Mouse (Mus musculus) heart, postnatal 0 days (tissue): ENCODE measurements around the gene Csf1. TPM values are rescaled to one million over a fixed set of nuclear protein-coding genes. Genes with fewer than 3 reads are reported as not detected.

ENCODE experiments used
- ATAC-seq: fragments of 200-750 bp; cut with Nextera tagmentation; 2 replicates; pipeline ENCODE4 v1.8.0; 2017; ENCODE audit warnings: low read depth, moderate number of reproducible peaks, moderate library complexity; ENCODE audit not compliant: insufficient read depth
- DNase-seq: peaks from one replicate; pipeline ENCODE4 v3.0.0-alpha.2; 2016; ENCODE audit warnings: low spot score
- H3K27ac ChIP-seq: fragments of 300-500 bp; sonication (generic); 2 replicates; pipeline ENCODE4 v1.5.1; 2014; ENCODE audit warnings: low read depth, mild to moderate bottlenecking
- H3K27me3 ChIP-seq: fragments of 300-500 bp; sonication (generic); 2 replicates; pipeline ENCODE4 v1.6.1; 2014; ENCODE audit warnings: low read length, mixed read lengths; ENCODE audit not compliant: control insufficient read depth, insufficient read depth
- H3K36me3 ChIP-seq: fragments of 300-500 bp; sonication (generic); replicated peaks from 2 replicates; pipeline ENCODE4 v1.6.1; 2014; ENCODE audit warnings: low read length, mixed read lengths; ENCODE audit not compliant: control insufficient read depth, insufficient read depth
- H3K4me1 ChIP-seq: fragments of 300-500 bp; sonication (generic); 2 replicates; pipeline ENCODE4 v1.6.1; 2014; ENCODE audit warnings: antibody characterized with exemption; ENCODE audit not compliant: control insufficient read depth, insufficient read depth
- H3K4me2 ChIP-seq: fragments of 300-500 bp; sonication (generic); 2 replicates; pipeline ENCODE4 v1.6.1; 2014; ENCODE audit warnings: low read depth, mild to moderate bottlenecking, low read length, moderate library complexity
- H3K4me3 ChIP-seq: fragments of 300-500 bp; sonication (generic); 2 replicates; pipeline ENCODE4 v1.5.1; 2014; ENCODE audit warnings: low read depth, low read length
- H3K9ac ChIP-seq: fragments of 300-500 bp; sonication (generic); replicated peaks from 2 replicates; pipeline ENCODE4 v1.6.1; 2014; ENCODE audit warnings: low read depth, low read length, mixed read lengths
- H3K9me3 ChIP-seq: fragments of 300-500 bp; sonication (generic); replicated peaks from 2 replicates; pipeline ENCODE4 v1.6.1; 2016; ENCODE audit warnings: low read length; ENCODE audit not compliant: control insufficient read depth
- CTCF ChIP-seq: IDR thresholded peaks from 2 replicates; pipeline ENCODE4 v1.5.1; 2016; ENCODE audit warnings: antibody characterized with exemption, control low read depth, low read depth
- EP300 ChIP-seq: IDR thresholded peaks from 2 replicates; pipeline ENCODE4 v1.6.1; 2016; ENCODE audit warnings: antibody characterized with exemption, low read depth
- WGBS: fragments of 180-500 bp; shearing (Covaris S2); extraction: QIAGEN DNeasy Blood & Tissue Kit; methylation state at CpG from one replicate; pipeline ENCODE4 v1.1.7; 2014; 5-methylcytosine and 5-hydroxymethylcytosine counted together
- polyA plus RNA-seq: library from polyadenylated mRNA; unstranded; fragments of >200 nt; fragmentation: Nextera tagmentation; extraction: Ambion mirVana; gene quantifications from 2 replicates; pipeline ENCODE4 v1.2.1, GENCODE M21; 2015
- total RNA-seq: library from RNA; depleted of rRNA; stranded (reverse); fragments of >200 nt; gene quantifications from 2 replicates; pipeline ENCODE4 v1.2.3, GENCODE M21; 2014; ENCODE audit warnings: low replicate concordance

Csf1 gene
- total and polyA plus RNA-seq, 2 experiments from 2014 or later: 7.7 to 23.6 TPM

- H3K27me3 ChIP-seq: no peaks in the 10 kb centered on the region
- H3K36me3 ChIP-seq: peaks cover 78% of the 10 kb centered on the region
- peak; percentile 19; the same call in 1 of the 2 replicates for TF ChIP-seq CTCF
- no peak for TF ChIP-seq EP300
- H3K4me2 ChIP-seq: no peak overlapping the region
- WGBS: 82% methylated on average over 14 of the region's 14 CpGs
- DNase-seq: no peak
- peaks cover 6% of the 10 kb centered on the region; the same call in 1 of the 2 replicates for H3K4me1 ChIP-seq
- no peak for ATAC-seq
- no peak overlapping the region for H3K4me3 ChIP-seq
- H3K9ac ChIP-seq: no peak overlapping the region
- H3K27ac ChIP-seq: no peak overlapping the region
- no peaks in the 10 kb centered on the region for H3K9me3 ChIP-seq
Measured at GRCm38 (mm10) chr3:107748260-107748955, 11.9 kb downstream of the Csf1 start.

GRCm38 (mm10) chr3:107746026-107746425 lies 14.2 kb downstream of the Csf1 start:
- TF ChIP-seq EP300: no peak
- TF ChIP-seq CTCF: no peak
- Histone ChIP-seq H3K27ac (no peak overlapping the region), H3K4me2 (no peak overlapping the region), H3K4me3 (no peak overlapping the region), H3K9me3 (no peaks in the 10 kb centered on the region), H3K27me3 (no peaks in the 10 kb centered on the region), H3K36me3 (peaks cover 68% of the 10 kb centered on the region), H3K4me1 (peaks cover 27% of the 10 kb centered on the region), H3K9ac (no peak overlapping the region)
- ATAC-seq: no peak
- 80% methylated on average over 3 of the region's 3 CpGs for WGBS
- no peak for DNase-seq

- H3K36me3 ChIP-seq: peaks cover 45% of the 10 kb centered on the region
- H3K9ac ChIP-seq: no peak overlapping the region
- 0 out of 2 replicates have a peak, but pooled peaks have one; percentile 15 for ATAC-seq
- H3K27me3 ChIP-seq: no peaks in the 10 kb centered on the region
- DNase-seq: no peak
- peak overlapping the region; percentile 46; the same call in 1 of the 2 replicates for H3K27ac ChIP-seq
- peaks cover 47% of the 10 kb centered on the region for H3K4me1 ChIP-seq
- H3K4me3 ChIP-seq: no peak overlapping the region
- WGBS: 81% methylated on average over 1 of the region's 1 CpGs
- H3K4me2 ChIP-seq: no peak overlapping the region
- TF ChIP-seq EP300 (no peak), CTCF (no peak)
- H3K9me3 ChIP-seq: no peaks in the 10 kb centered on the region
Measured at GRCm38 (mm10) chr3:107743650-107744049, 16.6 kb downstream of the Csf1 start.

GRCm38 (mm10) chr3:107743107-107743506 lies 17.2 kb downstream of the Csf1 start:
- H3K4me3 ChIP-seq: no peak overlapping the region
- WGBS: 11% methylated on average over 3 of the region's 3 CpGs
- DNase-seq (no peak), ATAC-seq (peak; percentile 31)
- peaks cover 40% of the 10 kb centered on the region for H3K36me3 ChIP-seq
- TF ChIP-seq CTCF: no peak
- TF ChIP-seq EP300: no peak
- H3K27me3 ChIP-seq: no peaks in the 10 kb centered on the region
- H3K4me1 ChIP-seq: peaks cover 47% of the 10 kb centered on the region
- peak overlapping the region; percentile 46 for H3K27ac ChIP-seq
- no peak overlapping the region for H3K4me2 ChIP-seq
- H3K9ac ChIP-seq: no peak overlapping the region
- no peaks in the 10 kb centered on the region for H3K9me3 ChIP-seq

GRCm38 (mm10) chr3:107742071-107742710 lies 18.1 kb downstream of the Csf1 start:
- WGBS: 74% methylated on average over 10 of the region's 10 CpGs
- peak overlapping the region; percentile 67 for H3K27ac ChIP-seq
- DNase-seq: no peak

More at GRCm38 (mm10) chr3:107742071-107742710, 18.1 kb downstream of the Csf1 start:
- H3K4me1 ChIP-seq: peaks cover 47% of the 10 kb centered on the region
- H3K27me3 ChIP-seq: no peaks in the 10 kb centered on the region
- H3K4me3 ChIP-seq: no peak overlapping the region
- TF ChIP-seq CTCF: no peak
- TF ChIP-seq EP300: no peak
- no peak overlapping the region for H3K9ac ChIP-seq
- H3K9me3 ChIP-seq: no peaks in the 10 kb centered on the region
- ATAC-seq: no peak
- no peak overlapping the region for H3K4me2 ChIP-seq
- H3K36me3 ChIP-seq: peaks cover 35% of the 10 kb centered on the region
